Mouse (Mus musculus) CH12.LX (cell line): Measurements from ENCODE around the gene Ddx31. TPM values are rescaled to one million over a fixed set of nuclear protein-coding genes. Genes with fewer than 3 reads are reported as not detected.

ENCODE experiments used
- DNase-seq: peaks from one replicate; pipeline ENCODE4 v3.0.0-alpha.2; 2013; ENCODE audit errors: extremely low read depth
- H3K27ac ChIP-seq: 2 replicates; pipeline ENCODE4 v1.5.1; 2012; ENCODE audit warnings: low read depth, mild to moderate bottlenecking, control low read depth, moderate library complexity; ENCODE audit not compliant: insufficient read depth
- H3K27me3 ChIP-seq: replicated peaks from 2 replicates; pipeline ENCODE3; 2012; ENCODE audit warnings: inconsistent platforms
- H3K36me3 ChIP-seq, 2 experiments: replicated peaks in 1 of 2; 2 replicates each; pipeline versions ENCODE3 to v1.6.1; 2012; ENCODE audit warnings: inconsistent platforms in 1 of 2, low read length in 1 of 2, mild to moderate bottlenecking in 1 of 2, mixed read lengths in 1 of 2, moderate library complexity in 1 of 2; ENCODE audit not compliant: control insufficient read depth in 1 of 2, insufficient read depth in 1 of 2
- H3K4me1 ChIP-seq, 2 experiments: 2 replicates each; pipeline ENCODE4 v1.6.1; 2012; ENCODE audit warnings: inconsistent platforms in 1 of 2, moderate library complexity in 1 of 2; ENCODE audit not compliant: insufficient read depth in 2 of 2, control insufficient read depth in 1 of 2
- H3K4me2 ChIP-seq: 2 replicates; pipeline ENCODE4 v1.6.1; 2012; ENCODE audit warnings: low read depth, mild to moderate bottlenecking, control low read depth; ENCODE audit not compliant: poor library complexity, insufficient read depth, severe bottlenecking
- H3K4me3 ChIP-seq, 3 experiments: fragments of 150-350 bp in 1 of 3; sonication (generic) in 1 of 3; replicated peaks in 1 of 3; 2 replicates each; pipeline versions ENCODE3 to v1.5.1; 2011 to 2012; ENCODE audit warnings: low read depth in 2 of 3, low read length in 2 of 3, mild to moderate bottlenecking in 2 of 3, moderate library complexity in 2 of 3, control low read depth in 1 of 3, improper control_type of control experiment in 1 of 3, inconsistent platforms in 1 of 3, mixed read lengths in 1 of 3; ENCODE audit not compliant: poor library complexity in 1 of 3
- H3K79me2 ChIP-seq: replicated peaks from 2 replicates; pipeline ENCODE4 v1.6.1; 2012; ENCODE audit warnings: mild to moderate bottlenecking, moderate library complexity; ENCODE audit not compliant: control insufficient read depth, poor library complexity, insufficient read depth, severe bottlenecking; ENCODE audit errors: extremely low read depth
- H3K9ac ChIP-seq: 2 replicates; pipeline ENCODE4 v1.6.1; 2012; ENCODE audit warnings: low read depth, mild to moderate bottlenecking, control low read depth, moderate library complexity; ENCODE audit not compliant: insufficient read depth
- H3K9me3 ChIP-seq: replicated peaks from 2 replicates; pipeline ENCODE3; 2012; ENCODE audit warnings: low read length, inconsistent platforms, mixed read lengths
- BHLHE40 ChIP-seq: IDR thresholded peaks from 2 replicates; pipeline ENCODE4 v1.6.1; 2011; ENCODE audit warnings: mild to moderate bottlenecking, low read depth, low read length, improper control_type of control experiment
- CHD1 ChIP-seq: IDR thresholded peaks from 2 replicates; pipeline ENCODE4 v1.6.1; 2012; ENCODE audit warnings: low read depth, low read length, improper control_type of control experiment, inconsistent platforms
- CHD2 ChIP-seq: IDR thresholded peaks from 2 replicates; pipeline ENCODE4 v1.6.1; 2011; ENCODE audit warnings: low read length, improper control_type of control experiment
- EP300 ChIP-seq: IDR thresholded peaks from 2 replicates; pipeline ENCODE4 v1.6.1; 2011; ENCODE audit warnings: low read length, improper control_type of control experiment
- ETS1 ChIP-seq: conservative IDR thresholded peaks from 2 replicates; pipeline ENCODE4 v1.6.1; 2012; ENCODE audit warnings: low read depth, mild to moderate bottlenecking, inconsistent platforms, low read length, improper control_type of control experiment, moderate library complexity
- HCFC1 ChIP-seq: IDR thresholded peaks from 2 replicates; pipeline ENCODE4 v1.6.1; 2012; ENCODE audit warnings: low read depth, mild to moderate bottlenecking, inconsistent platforms, low read length, improper control_type of control experiment
- IRF4 ChIP-seq: IDR thresholded peaks from 2 replicates; pipeline ENCODE4 v1.6.1; 2014; ENCODE audit warnings: low read depth, mild to moderate bottlenecking, inconsistent platforms, low read length, improper control_type of control experiment
- JUND ChIP-seq: conservative IDR thresholded peaks from 2 replicates; pipeline ENCODE4 v1.6.1; 2011; ENCODE audit warnings: low read depth, low read length, improper control_type of control experiment
- KAT2A ChIP-seq: IDR thresholded peaks from 2 replicates; pipeline ENCODE4 v1.6.1; 2012; ENCODE audit warnings: low read length, improper control_type of control experiment, inconsistent platforms; ENCODE audit not compliant: insufficient replicate concordance
- MAFK ChIP-seq: IDR thresholded peaks from 2 replicates; pipeline ENCODE4 v1.6.1; 2011; ENCODE audit warnings: low read length, improper control_type of control experiment; ENCODE audit not compliant: insufficient replicate concordance
- MAZ ChIP-seq: IDR thresholded peaks from 2 replicates; pipeline ENCODE4 v1.6.1; 2012; ENCODE audit warnings: low read depth, mild to moderate bottlenecking, inconsistent platforms, low read length, improper control_type of control experiment, moderate library complexity
- MEF2A ChIP-seq: IDR thresholded peaks from 2 replicates; pipeline ENCODE4 v1.6.1; 2014; ENCODE audit warnings: low read depth, mild to moderate bottlenecking, inconsistent platforms, low read length, improper control_type of control experiment, borderline replicate concordance
- MYC ChIP-seq: IDR thresholded peaks from 2 replicates; pipeline ENCODE4 v1.6.1; 2011; ENCODE audit warnings: low read depth, mild to moderate bottlenecking, improper control_type of control experiment, low read length
- NELFE ChIP-seq: IDR thresholded peaks from 2 replicates; pipeline ENCODE4 v1.6.1; 2011; ENCODE audit warnings: low read depth, low read length, improper control_type of control experiment
- TBP ChIP-seq: conservative IDR thresholded peaks from 2 replicates; pipeline ENCODE4 v1.6.1; 2011; ENCODE audit warnings: low read depth, low read length, improper control_type of control experiment
- TCF12 ChIP-seq: IDR thresholded peaks from 2 replicates; pipeline ENCODE4 v1.6.1; 2014; ENCODE audit warnings: low read depth, mild to moderate bottlenecking, inconsistent platforms, low read length, improper control_type of control experiment
- UBTF ChIP-seq: IDR thresholded peaks from 2 replicates; pipeline ENCODE4 v1.6.1; 2012; ENCODE audit warnings: low read depth, mild to moderate bottlenecking, inconsistent platforms, low read length, improper control_type of control experiment, moderate library complexity
- USF1 ChIP-seq: IDR thresholded peaks from 2 replicates; pipeline ENCODE4 v1.6.1; 2014; ENCODE audit warnings: low read depth, mild to moderate bottlenecking, inconsistent platforms, low read length, improper control_type of control experiment
- USF2 ChIP-seq: conservative IDR thresholded peaks from 2 replicates; pipeline ENCODE4 v1.6.1; 2011; ENCODE audit warnings: low read depth, low read length, improper control_type of control experiment
- ZC3H11A ChIP-seq: IDR thresholded peaks from 2 replicates; pipeline ENCODE4 v1.6.1; 2012; ENCODE audit warnings: low read depth, mild to moderate bottlenecking, inconsistent platforms, low read length, improper control_type of control experiment
- ZNF384 ChIP-seq: IDR thresholded peaks from 2 replicates; pipeline ENCODE4 v1.6.1; 2012; ENCODE audit warnings: low read depth, low read length, improper control_type of control experiment, inconsistent platforms
- dilution Hi-C: fragments of 300-500 bp; cut with MboI; formaldehyde crosslinking; loops from 2 replicates; pipeline ENCODE4 v1.14.3; 2020; ENCODE audit warnings: low sequenced_read_pairs; ENCODE audit not compliant: extremely low pct_unique_long_range_greater_than_20kb, extremely low pct_ligation_motif_present
- in situ Hi-C: fragments of 300-500 bp; cut with MboI; formaldehyde crosslinking; loops from 3 replicates; pipeline ENCODE4 v1.14.3; 2019; ENCODE audit warnings: low sequenced_read_pairs, low pct_ligation_motif_present, low pct_unique_long_range_greater_than_20kb, mixed read lengths
- polyA plus RNA-seq: library from polyadenylated mRNA; unstranded; fragments of >175 nt; gene quantifications from 2 replicates; pipeline ENCODE4 v1.2.1, GENCODE M21; 2012; ENCODE audit warnings: low read depth; ENCODE audit not compliant: insufficient read length
- total RNA-seq, 2 experiments: library from RNA; depleted of rRNA; stranded (reverse); fragments of 300-350 nt in 1 of 2; fragments of >200 nt in 1 of 2; gene quantifications; 2 replicates each; pipeline ENCODE4 v1.2.3; 2012 to 2014

Ddx31 gene
- total and polyA plus RNA-seq, 3 experiments = 15.9 to 26.8 (median 18.8) TPM

DNA sequence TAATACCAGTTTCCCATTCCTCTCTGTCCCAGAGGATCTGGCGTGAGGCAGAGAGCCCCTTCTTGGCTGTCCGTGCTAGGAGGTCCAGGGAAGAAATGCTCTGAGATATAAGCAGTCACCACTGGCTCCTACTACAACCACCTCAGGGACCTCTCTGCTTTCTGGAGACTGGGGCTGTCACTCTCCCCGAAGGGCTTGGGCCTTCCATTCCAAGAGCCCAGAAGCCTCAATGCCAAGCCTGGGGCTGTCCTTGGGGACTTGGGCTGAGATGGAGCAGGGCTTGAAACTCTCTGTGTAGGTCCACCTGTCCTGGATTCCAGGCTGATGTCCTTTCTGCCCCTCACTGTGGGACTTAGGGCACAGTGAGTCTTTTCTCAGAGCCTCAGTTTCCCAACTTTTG is 70.7 kb downstream of the Ddx31 start:
- H3K4me2 ChIP-seq = no peak overlapping the region
- in situ Hi-C loops = no loop called here
- no peak overlapping the region for H3K4me3 ChIP-seq
- H3K4me1 ChIP-seq = peaks cover 4 to 40% of the 10 kb centered on the region in 2 experiments; a peak in 3 of 4 replicates
- TF ChIP-seq MAFK (no peak), TBP (no peak), ZC3H11A (no peak), BHLHE40 (no peak), KAT2A (no peak), NELFE (no peak), MEF2A (no peak), TCF12 (no peak), USF1 (no peak), ETS1 (no peak), IRF4 (no peak), EP300 (no peak), UBTF (no peak), JUND (no peak), CHD1 (no peak), HCFC1 (no peak)
- TF ChIP-seq, all 38 proteins: peak for 0
- H3K79me2 ChIP-seq = no peaks in the 10 kb centered on the region
- H3K27ac ChIP-seq = no peak overlapping the region
- H3K9me3 ChIP-seq = peaks cover 12% of the 10 kb centered on the region
- dilution Hi-C loops = no loop called here
- H3K9ac ChIP-seq = no peak overlapping the region
- no peak for DNase-seq
- no peaks in the 10 kb centered on the region for H3K27me3 ChIP-seq
- peaks cover under 1 to 46% of the 10 kb centered on the region in 2 experiments for H3K36me3 ChIP-seq

DNA sequence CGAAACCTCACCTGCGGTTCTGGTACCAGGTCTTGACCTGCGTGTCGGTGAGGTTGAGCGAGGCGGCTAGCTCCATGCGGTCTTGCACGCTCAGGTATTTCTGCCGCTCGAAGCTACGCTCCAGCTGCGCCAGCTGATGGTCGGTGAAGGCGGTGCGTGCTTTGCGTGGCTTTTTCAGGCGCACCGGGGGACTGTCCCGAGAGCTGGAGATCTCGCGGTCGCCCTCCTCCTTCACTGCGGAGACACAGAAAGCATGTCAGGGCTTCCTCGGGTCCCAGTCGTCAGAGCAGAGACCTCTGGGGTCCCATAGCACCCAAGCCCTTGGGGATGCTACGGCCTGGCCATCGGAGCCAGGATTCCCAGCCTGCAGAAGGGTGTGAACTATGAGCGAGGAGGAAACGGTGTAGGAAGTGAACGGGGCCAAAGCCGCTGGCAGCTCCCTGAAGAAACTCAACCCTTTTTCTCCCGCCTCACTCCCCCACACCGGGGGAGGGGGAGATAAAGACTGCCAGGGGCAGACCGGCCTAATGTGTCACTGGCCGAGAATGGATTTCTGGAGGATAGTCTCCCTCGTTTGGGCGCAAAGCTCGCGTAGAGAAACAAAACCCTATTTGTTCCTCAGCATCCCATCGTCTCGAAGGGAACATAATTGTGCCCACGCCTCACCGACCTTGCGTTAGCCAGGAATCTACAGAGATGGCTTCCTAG is 71.3 kb downstream of the Ddx31 start:
- H3K27me3 ChIP-seq = peaks cover under 1% of the 10 kb centered on the region
- in situ Hi-C loops = no loop called here

More for the DNA sequence above, 71.3 kb downstream of the Ddx31 start:
- H3K27ac ChIP-seq = no peak overlapping the region
- H3K9me3 ChIP-seq = peaks cover 12% of the 10 kb centered on the region
- no peak for DNase-seq
- no peaks in the 10 kb centered on the region for H3K79me2 ChIP-seq
- dilution Hi-C loops = no loop called here
- H3K4me1 ChIP-seq = peaks cover 5 to 35% of the 10 kb centered on the region in 2 experiments; a peak in 3 of 4 replicates
- H3K36me3 ChIP-seq = peaks cover 0 to 41% of the 10 kb centered on the region in 2 experiments
- no peak overlapping the region for H3K4me3 ChIP-seq
- no peak overlapping the region for H3K4me2 ChIP-seq
- no peak for TF ChIP-seq MAZ
- no peak for TF ChIP-seq TBP
- no peak for TF ChIP-seq EP300
- no peak for TF ChIP-seq ZNF384
- no peak for TF ChIP-seq USF2
- TF ChIP-seq MYC = no peak
- TF ChIP-seq ETS1 = no peak
- no peak for TF ChIP-seq CHD2
- no peak overlapping the region for H3K9ac ChIP-seq
